Mouse (Mus musculus) retina, postnatal 7 days (tissue): ENCODE data around the gene Ptma.
"Not testable (repeated sequence)": the region's sequence is repeated elsewhere in the genome, so short reads cannot be mapped to it uniquely, and the experiment has no call there.

Experiments
- DNase-seq: peaks from one replicate; pipeline ENCODE4 v3.0.0-alpha.2; 2012; ENCODE audit warnings: low read depth, low spot score

The Ptma gene

DNA sequence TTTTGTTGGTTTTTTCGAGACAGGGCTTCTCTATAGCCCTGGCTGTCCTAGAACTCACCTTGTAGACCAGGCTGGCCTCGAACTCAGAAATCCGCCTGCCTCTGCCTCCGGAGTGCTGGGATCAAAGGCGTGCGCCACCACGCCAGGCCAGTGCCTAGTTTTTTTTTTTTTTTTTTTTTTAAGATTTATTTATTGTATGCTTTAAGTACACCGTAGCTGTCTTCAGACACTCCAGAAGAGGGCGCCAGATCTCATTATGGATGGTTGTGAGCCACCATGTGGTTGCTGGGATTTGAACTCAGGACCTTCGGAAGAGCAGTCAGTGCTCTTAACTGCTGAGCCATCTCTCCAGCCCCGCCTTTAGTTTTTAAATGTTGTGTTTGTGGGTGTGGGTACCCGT, 13.1 kb downstream of the Ptma start:
- not testable (repeated sequence) for DNase-seq

DNA sequence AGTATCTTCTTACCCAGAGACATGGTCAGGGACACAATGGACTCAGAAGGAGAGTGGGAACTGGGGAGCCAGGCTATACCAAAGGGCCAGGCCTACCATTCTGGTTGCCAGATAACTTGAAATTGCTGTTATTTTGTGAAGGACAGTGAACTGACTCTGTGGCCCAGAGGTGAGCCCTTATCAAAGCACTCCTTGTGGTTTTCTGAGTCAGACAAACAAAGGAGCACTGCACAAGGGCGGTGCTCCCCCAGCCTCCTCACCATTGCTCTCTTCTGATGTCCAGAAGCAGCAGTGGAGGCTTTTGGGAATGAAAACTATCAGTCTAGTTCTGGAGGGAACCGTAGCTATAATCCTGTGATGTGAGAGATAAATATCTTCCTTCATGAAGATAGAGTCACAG, 16.1 kb downstream of the Ptma start:
- no peak for DNase-seq

DNA sequence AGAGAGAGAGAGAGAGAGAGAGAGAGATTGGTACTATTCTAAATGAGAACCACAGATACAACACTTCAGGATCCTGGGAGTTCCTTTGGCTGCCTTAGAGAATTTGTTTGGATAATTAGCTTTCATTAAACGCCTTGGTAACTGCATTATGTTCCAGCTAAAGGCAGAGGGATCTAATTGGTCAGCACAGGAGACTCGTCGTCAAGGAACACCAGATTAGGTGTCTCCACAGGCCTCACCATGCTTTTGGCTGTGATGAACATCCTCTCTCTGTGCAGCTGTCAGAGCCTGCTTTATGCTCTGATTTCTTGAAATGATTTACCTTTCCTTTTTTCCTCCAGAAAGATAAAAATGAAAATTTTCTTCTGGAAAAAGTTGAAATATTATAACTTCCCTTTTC, 20.3 kb downstream of the Ptma start:
- DNase-seq = no peak

DNA sequence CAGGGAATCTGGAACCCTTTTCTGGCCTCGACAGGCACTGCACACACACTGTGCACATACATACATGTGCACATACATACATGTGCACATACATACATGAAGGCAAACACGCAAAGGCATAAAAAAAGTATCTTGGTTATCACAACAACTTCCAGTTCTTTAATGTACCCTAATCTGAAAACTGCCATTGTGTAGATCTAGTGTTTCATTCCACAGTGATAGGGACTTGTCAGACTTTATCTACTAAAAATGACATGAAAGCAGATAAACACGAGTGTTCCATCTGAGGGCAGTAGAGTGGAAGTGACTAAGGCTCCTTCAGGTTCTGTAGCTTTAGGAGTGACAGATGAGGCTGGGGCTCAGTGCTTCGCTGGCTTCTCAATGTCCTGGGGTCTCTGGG, 24.8 kb downstream of the Ptma start:
- no peak for DNase-seq

- DNase-seq = no peak
Measured at GRCm38 (mm10) chr1:86551877-86552276, 25.4 kb downstream of the Ptma start.

- no peak for DNase-seq
Measured at GRCm38 (mm10) chr1:86555665-86556064, 29.1 kb downstream of the Ptma start.

- DNase-seq = no peak
Measured at GRCm38 (mm10) chr1:86557872-86558271, 31.3 kb downstream of the Ptma start.

DNA sequence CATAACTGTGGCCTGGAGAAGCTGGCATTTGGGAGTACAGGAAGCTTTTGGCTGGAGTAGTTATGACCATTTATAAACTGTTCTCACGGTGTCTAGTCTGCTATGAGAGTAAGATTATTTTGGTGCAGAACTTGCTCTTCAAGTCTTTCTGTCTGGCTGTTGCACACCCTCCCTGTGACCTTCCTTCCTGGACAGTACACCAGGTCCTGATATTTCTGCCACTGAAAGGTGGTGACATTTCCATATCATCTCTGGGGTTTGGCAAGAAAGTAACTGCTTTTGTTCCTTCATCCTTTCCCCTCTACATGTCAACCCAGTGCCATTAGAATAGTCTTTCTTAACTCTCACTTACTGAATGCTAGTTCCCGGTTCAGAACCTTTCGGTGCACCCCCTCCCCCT, 32.7 kb downstream of the Ptma start:
- no peak for DNase-seq

DNA sequence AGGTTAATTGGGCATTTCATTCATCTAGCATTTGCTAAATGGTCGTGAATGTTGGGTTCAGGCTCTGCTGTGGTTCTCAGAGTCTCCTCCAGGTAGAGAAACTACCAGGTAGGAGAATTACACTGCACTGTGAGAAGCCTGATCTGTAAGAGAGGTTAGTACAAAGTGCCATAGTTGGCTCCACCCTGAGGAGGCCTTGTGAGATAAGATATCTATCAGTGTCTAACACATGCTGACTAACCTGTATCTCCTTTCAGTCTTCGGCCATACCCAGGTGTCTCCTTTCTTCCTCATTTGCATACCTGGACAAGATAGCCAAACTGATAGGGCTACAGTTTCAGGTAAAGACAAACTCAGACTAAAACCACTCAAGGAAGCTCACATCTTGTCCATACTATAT, 36.1 kb downstream of the Ptma start:
- no peak for DNase-seq

DNA sequence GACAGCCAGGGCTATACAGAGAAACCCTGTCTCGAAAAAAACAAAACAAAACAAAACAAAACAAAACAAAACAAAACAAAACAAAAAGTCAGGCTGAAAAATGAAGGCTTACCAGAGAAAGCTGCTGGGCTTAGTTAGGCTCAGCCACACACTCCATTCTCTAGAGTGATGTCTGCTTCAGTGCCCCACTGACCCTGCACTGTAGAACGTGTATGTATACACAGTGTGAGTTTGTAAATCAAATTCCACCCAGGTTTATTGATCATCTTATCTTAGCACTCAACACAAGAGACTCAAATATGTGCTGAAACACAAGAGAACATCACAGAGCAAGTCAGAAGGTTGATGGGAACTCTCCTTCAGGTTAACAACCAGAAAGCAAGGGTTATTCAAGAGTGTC, 41.9 kb downstream of the Ptma start:
- DNase-seq = no peak

DNA sequence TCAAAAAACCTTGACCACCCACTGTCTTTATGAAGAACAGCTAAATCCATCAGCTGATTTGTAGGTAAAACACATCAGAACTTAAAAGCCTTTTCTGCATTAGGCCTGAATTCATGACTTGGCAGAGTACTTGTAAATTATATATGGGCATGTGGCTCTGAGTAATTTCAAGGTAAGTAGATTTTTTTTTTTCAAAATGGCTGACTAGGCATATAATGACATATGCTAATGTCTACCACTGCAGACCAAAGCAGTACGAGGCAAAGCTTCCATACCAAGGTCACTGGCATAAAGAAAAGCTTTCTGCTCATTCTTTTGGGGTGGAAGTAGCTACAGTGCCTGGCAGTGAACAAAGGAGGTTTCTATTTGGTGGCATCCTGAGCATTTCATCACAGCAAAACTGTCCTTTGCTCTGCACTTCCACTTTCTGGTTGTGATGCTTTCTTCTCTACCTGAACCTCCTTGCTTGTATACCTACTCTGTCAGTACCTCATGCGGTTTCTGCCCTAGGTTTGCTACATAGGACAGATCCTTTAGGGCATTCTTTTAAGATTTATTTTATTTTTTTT, 42.9 kb downstream of the Ptma start:
- DNase-seq = no peak

DNA sequence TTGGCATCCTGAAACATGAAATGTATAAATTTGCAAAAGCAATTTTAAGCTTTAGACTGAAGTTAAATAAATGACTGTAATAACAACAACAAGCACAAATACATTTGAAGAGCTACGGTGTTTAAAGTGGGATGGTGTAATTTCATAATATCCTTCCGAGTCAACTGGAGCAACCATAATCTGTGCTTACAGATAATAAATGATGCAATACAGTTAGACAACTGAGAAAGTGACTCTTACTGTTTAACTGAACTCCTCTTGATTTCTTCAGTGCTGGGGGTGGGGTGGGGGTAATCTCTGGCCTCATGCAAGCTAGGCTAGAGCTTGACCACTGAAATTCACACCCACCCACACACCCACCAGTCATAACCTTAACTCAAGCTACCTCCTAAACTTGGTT, 44.9 kb downstream of the Ptma start:
- no peak for DNase-seq

GRCm38 (mm10) chr1:86571941-86572340, 45.4 kb downstream of the Ptma start:
- no peak for DNase-seq
